Mouse (Mus musculus): ENCODE measurements around the gene Pak3.
"Not testable (repeated sequence)": the region's sequence is repeated elsewhere in the genome, so short reads cannot be mapped to it uniquely, and the experiment has no call there.

Pak3 gene

GRCm38 (mm10) chrX:143518168-143518901 lies at the start of gene Pak3:
Pak3 (plus strand) TSS chrX:143518591.
- no peak for DNase-seq

GRCm38 (mm10) chrX:143482866-143483265 lies 35.5 kb upstream of the Pak3 start:
- peak; percentile 100 for DNase-seq

GRCm38 (mm10) chrX:143501053-143501695 lies 17.2 kb upstream of the Pak3 start:
- DNase-seq, result no peak

GRCm38 (mm10) chrX:143501776-143502365 lies 16.5 kb upstream of the Pak3 start:
- DNase-seq, result no peak

GRCm38 (mm10) chrX:143518917-143519316 lies 526 bp downstream of the Pak3 start:
- no peak for DNase-seq

- DNase-seq, result not testable (repeated sequence)
Observed at GRCm38 (mm10) chrX:143519454-143519853, 1.1 kb downstream of the Pak3 start.

GRCm38 (mm10) chrX:143520195-143520594 lies 1.8 kb downstream of the Pak3 start:
- no peak for DNase-seq

- DNase-seq, result no peak
Observed at GRCm38 (mm10) chrX:143532331-143532730, 13.9 kb downstream of the Pak3 start.

- no peak for DNase-seq
Observed at GRCm38 (mm10) chrX:143533574-143533973, 15.2 kb downstream of the Pak3 start.

- no peak for DNase-seq
Observed at GRCm38 (mm10) chrX:143542756-143543155, 24.4 kb downstream of the Pak3 start.

GRCm38 (mm10) chrX:143543186-143543793 lies 24.9 kb downstream of the Pak3 start:
- DNase-seq, result no peak

- DNase-seq, result no peak
Observed at GRCm38 (mm10) chrX:143573691-143574090, 55.3 kb downstream of the Pak3 start.

GRCm38 (mm10) chrX:143579925-143580324 lies 61.5 kb downstream of the Pak3 start:
- DNase-seq, result no peak

- no peak for DNase-seq
Observed at GRCm38 (mm10) chrX:143580458-143580959, 62.1 kb downstream of the Pak3 start.

- no peak for DNase-seq
Observed at GRCm38 (mm10) chrX:143606877-143607449, 88.6 kb downstream of the Pak3 start.

GRCm38 (mm10) chrX:143618734-143619133 lies 100.3 kb downstream of the Pak3 start:
- DNase-seq, result no peak

- no peak for DNase-seq
Observed at GRCm38 (mm10) chrX:143627767-143628166, 109.4 kb downstream of the Pak3 start.

- peak; percentile 9 for DNase-seq
Observed at GRCm38 (mm10) chrX:143643936-143644335, 125.5 kb downstream of the Pak3 start.

- no peak for DNase-seq
Observed at GRCm38 (mm10) chrX:143644807-143645206, 126.4 kb downstream of the Pak3 start.

GRCm38 (mm10) chrX:143654308-143655176 lies 136.2 kb downstream of the Pak3 start:
- no peak for DNase-seq

GRCm38 (mm10) chrX:143655177-143655492 lies 136.7 kb downstream of the Pak3 start:
- DNase-seq, result no peak

All from kidney, postnatal 14 days (tissue).